Mouse (Mus musculus) liver, embryonic 14.5 days (tissue): ENCODE measurements at regions not wholly inside any gene's neighbourhood (a gene's known extent, or its start where the extent isn't known, plus 50 kb on each side); places are given as distances from the start of the nearest gene placed in this dataset.

ENCODE experiments used
- ATAC-seq: fragments of 200-750 bp; cut with Nextera tagmentation; 2 replicates; pipeline ENCODE4 v1.8.0; 2017; ENCODE audit warnings: moderate number of reproducible peaks, mild to moderate bottlenecking, moderate library complexity; ENCODE audit not compliant: insufficient read depth
- DNase-seq, 3 experiments: peaks; one replicate each; pipeline ENCODE4 v3.0.0-alpha.2; 2012 to 2013; ENCODE audit warnings: low read depth in 3 of 3, low spot score in 3 of 3
- H3K27ac ChIP-seq: fragments of 300-500 bp; sonication (generic); 2 replicates; pipeline ENCODE4 v1.5.1; 2014; ENCODE audit warnings: moderate library complexity, mild to moderate bottlenecking, control low read depth, inconsistent platforms
- H3K27me3 ChIP-seq: fragments of 300-500 bp; sonication (generic); 2 replicates; pipeline ENCODE4 v1.6.1; 2014; ENCODE audit warnings: mild to moderate bottlenecking, low read length, moderate library complexity; ENCODE audit not compliant: control insufficient read depth, insufficient read depth
- H3K36me3 ChIP-seq: fragments of 300-500 bp; sonication (generic); replicated peaks from 2 replicates; pipeline ENCODE4 v1.6.1; 2014; ENCODE audit warnings: low read depth; ENCODE audit not compliant: control insufficient read depth, insufficient read depth
- H3K4me1 ChIP-seq, 2 experiments: fragments of 200-500 bp in 1 of 2; fragments of 300-500 bp in 1 of 2; sonication (generic) in 1 of 2; replicated peaks; 2 replicates each; pipeline ENCODE4 v1.6.1; 2012 to 2014; ENCODE audit warnings: antibody characterized with exemption in 1 of 2, inconsistent platforms in 1 of 2, low read length in 1 of 2; ENCODE audit not compliant: control insufficient read depth in 2 of 2, insufficient read depth in 2 of 2
- H3K4me2 ChIP-seq: fragments of 300-500 bp; sonication (generic); 2 replicates; pipeline ENCODE4 v1.6.1; 2014; ENCODE audit warnings: low read depth, mild to moderate bottlenecking, control low read depth, moderate library complexity
- H3K4me3 ChIP-seq, 2 experiments: fragments of 200-500 bp in 1 of 2; fragments of 300-500 bp in 1 of 2; sonication (generic) in 1 of 2; 2 replicates each; pipeline ENCODE4 v1.5.1; 2012 to 2014; ENCODE audit warnings: low read depth in 2 of 2, low read length in 2 of 2, mild to moderate bottlenecking in 2 of 2, control low read depth in 1 of 2, inconsistent platforms in 1 of 2, moderate library complexity in 1 of 2; ENCODE audit not compliant: insufficient read depth in 1 of 2
- H3K9ac ChIP-seq: fragments of 300-500 bp; sonication (generic); replicated peaks from 2 replicates; pipeline ENCODE4 v1.6.1; 2014; ENCODE audit warnings: mild to moderate bottlenecking, control low read depth, moderate library complexity
- H3K9me3 ChIP-seq: fragments of 300-500 bp; sonication (generic); 2 replicates; pipeline ENCODE4 v1.6.1; 2016; ENCODE audit warnings: low read length, mixed read lengths; ENCODE audit not compliant: control insufficient read depth
- CTCF ChIP-seq: IDR thresholded peaks from 2 replicates; pipeline ENCODE4 v1.5.1; 2016; ENCODE audit warnings: antibody characterized with exemption, low read depth, control low read depth
- EP300 ChIP-seq: IDR thresholded peaks from 2 replicates; pipeline ENCODE4 v1.6.1; 2016; ENCODE audit warnings: antibody characterized with exemption, low read depth
- WGBS: fragments of 180-500 bp; shearing (Covaris S2); extraction: QIAGEN DNeasy Blood & Tissue Kit; methylation state at CpG from one replicate; pipeline ENCODE4 v1.1.7; 2014; ENCODE audit not compliant: insufficient replicate concordance; 5-methylcytosine and 5-hydroxymethylcytosine counted together

GRCm38 (mm10) chr4:56533344-56533985 is 206.4 kb upstream of the Gm26657 start:
- 58% methylated on average over 9 of the region's 9 CpGs for WGBS
- ATAC-seq (no peak), DNase-seq (no peak)
- no peaks in the 10 kb centered on the region for H3K27me3 ChIP-seq
- no peaks in the 10 kb centered on the region for H3K4me1 ChIP-seq
- H3K9ac ChIP-seq: no peak overlapping the region
- no peaks in the 10 kb centered on the region for H3K9me3 ChIP-seq
- H3K4me3 ChIP-seq: no peak overlapping the region
- no peak overlapping the region for H3K27ac ChIP-seq
- H3K4me2 ChIP-seq: no peak overlapping the region
- no peaks in the 10 kb centered on the region for H3K36me3 ChIP-seq
- TF ChIP-seq EP300 (no peak), CTCF (no peak)

- no peaks in the 10 kb centered on the region for H3K36me3 ChIP-seq
- no peak overlapping the region for H3K9ac ChIP-seq
- no peak overlapping the region for H3K4me2 ChIP-seq
- H3K27ac ChIP-seq: no peak overlapping the region
- no peaks in the 10 kb centered on the region for H3K4me1 ChIP-seq
- H3K27me3 ChIP-seq: no peaks in the 10 kb centered on the region
- DNase-seq (no peak), ATAC-seq (no peak)
- TF ChIP-seq EP300 (no peak), CTCF (no peak)
- no peaks in the 10 kb centered on the region for H3K9me3 ChIP-seq
- H3K4me3 ChIP-seq: no peak overlapping the region
- WGBS: 69% methylated on average over 9 of the region's 9 CpGs
Measured at GRCm38 (mm10) chr4:56532921-56533320, 206.9 kb upstream of the Gm26657 start.

- DNase-seq (no peak), ATAC-seq (no peak)
- H3K4me2 ChIP-seq: no peak overlapping the region
- no peaks in the 10 kb centered on the region for H3K9me3 ChIP-seq
- H3K4me1 ChIP-seq: no peaks in the 10 kb centered on the region
- H3K27me3 ChIP-seq: no peaks in the 10 kb centered on the region
- WGBS: 64% methylated on average over 2 of the region's 2 CpGs
- TF ChIP-seq EP300: no peak
- H3K9ac ChIP-seq: no peak overlapping the region
- H3K4me3 ChIP-seq: no peak overlapping the region
- no peaks in the 10 kb centered on the region for H3K36me3 ChIP-seq
- no peak overlapping the region for H3K27ac ChIP-seq
Measured at GRCm38 (mm10) chr4:56528571-56528970, 211.3 kb upstream of the Gm26657 start.

GRCm38 (mm10) chr4:56524430-56524985 is 215.4 kb upstream of the Gm26657 start:
- DNase-seq (no peak), ATAC-seq (no peak)
- no peaks in the 10 kb centered on the region for H3K9me3 ChIP-seq
- no peaks in the 10 kb centered on the region for H3K4me1 ChIP-seq
- no peak overlapping the region for H3K4me2 ChIP-seq
- no peak overlapping the region for H3K27ac ChIP-seq
- H3K27me3 ChIP-seq: no peaks in the 10 kb centered on the region
- no peaks in the 10 kb centered on the region for H3K36me3 ChIP-seq
- TF ChIP-seq CTCF: no peak
- no peak for TF ChIP-seq EP300
- WGBS: 65% methylated on average over 6 of the region's 6 CpGs
- no peak overlapping the region for H3K4me3 ChIP-seq
- no peak overlapping the region for H3K9ac ChIP-seq

GRCm38 (mm10) chr4:56507770-56508169 is 232.1 kb upstream of the Gm26657 start:
- no peak overlapping the region for H3K9ac ChIP-seq
- no peak overlapping the region for H3K27ac ChIP-seq
- no peaks in the 10 kb centered on the region for H3K27me3 ChIP-seq
- no peaks in the 10 kb centered on the region for H3K36me3 ChIP-seq
- H3K4me1 ChIP-seq: no peaks in the 10 kb centered on the region
- 62% methylated on average over 4 of the region's 4 CpGs for WGBS
- ATAC-seq: no peak
- no peak for DNase-seq
- H3K4me2 ChIP-seq: no peak overlapping the region
- H3K4me3 ChIP-seq: no peak overlapping the region
- TF ChIP-seq CTCF (no peak), EP300 (no peak)
- no peaks in the 10 kb centered on the region for H3K9me3 ChIP-seq
